Mouse (Mus musculus) Patski (cell line): ENCODE measurements at regions not wholly inside any gene's neighbourhood (a gene's known extent, or its start where the extent isn't known, plus 50 kb on each side); places are given as distances from the start of the nearest gene placed in this dataset.

ENCODE experiments used
- ATAC-seq: fragments of 100-300 bp; one replicate; pipeline ENCODE4 v1.8.0; 2021
- CTCF ChIA-PET: fragments of 350-600 bp; sonication (Branson Sonifier 250); formaldehyde crosslinking; loops from one replicate; lab custom pipeline; 2022; ENCODE audit warnings: inconsistent platforms; lab: Charles Lee
- POLR2A ChIA-PET: fragments of 350-600 bp; sonication (Branson Sonifier 250); formaldehyde crosslinking; loops from one replicate; lab custom pipeline; 2022; ENCODE audit warnings: antibody characterized with exemption, inconsistent platforms; lab: Charles Lee
- DNase-seq: peaks from one replicate; pipeline ENCODE4 v3.0.0-alpha.2; 2011; ENCODE audit warnings: low read depth, low spot score
- H3K27me3 ChIP-seq: fragments of 371-371 bp; one replicate; pipeline ENCODE4 v1.5.1; 2021
- CTCF ChIP-seq: fragments of 100-300 bp; IDR thresholded peaks from one replicate; pipeline ENCODE4 v1.5.1; 2021
- in situ Hi-C: fragments of 300-500 bp; cut with MboI; formaldehyde crosslinking; loops from 3 replicates; pipeline ENCODE4 v1.11.1; 2018; ENCODE audit warnings: low pct_unique_long_range_greater_than_20kb, mixed read lengths

- DNase-seq (no peak), ATAC-seq (no peak)
Measured at GRCm38 (mm10) chr4:127562602-127563001, 204.6 kb upstream of the Gjb5 start.

GRCm38 (mm10) chr4:127558572-127558971, 200.6 kb upstream of the Gjb5 start:
- ChIA-PET POLR2A (no interaction called here), CTCF (no interaction called here)
- TF ChIP-seq CTCF, result no peak
- DNase-seq (no peak), ATAC-seq (no peak)
- in situ Hi-C loops, result no loop called here
- H3K27me3 ChIP-seq, result no peaks in the 10 kb centered on the region

More at GRCm38 (mm10) chr4:127562602-127563001, 204.6 kb upstream of the Gjb5 start:
- TF ChIP-seq CTCF, result no peak
- POLR2A ChIA-PET, result no interaction called here
- CTCF ChIA-PET, result no interaction called here
- no peaks in the 10 kb centered on the region for H3K27me3 ChIP-seq
- in situ Hi-C loops, result no loop called here

GRCm38 (mm10) chr4:127552456-127553225, 194.7 kb upstream of the Gjb5 start:
- ATAC-seq, result no peak
- in situ Hi-C loops, result no loop called here
- no peaks in the 10 kb centered on the region for H3K27me3 ChIP-seq
- no peak for DNase-seq
- ChIA-PET POLR2A (no interaction called here), CTCF (no interaction called here)
- TF ChIP-seq CTCF, result no peak

GRCm38 (mm10) chr4:127549581-127549980, 191.6 kb upstream of the Gjb5 start:
- CTCF ChIA-PET, result no interaction called here
- in situ Hi-C loops, result loop anchor here (25.0 kb wide), 1 partner anchor 988 kb away; no protein-coding TSS in a partner anchor
- H3K27me3 ChIP-seq, result no peaks in the 10 kb centered on the region
- POLR2A ChIA-PET, result no interaction called here
- no peak for ATAC-seq
- no peak for DNase-seq
- no peak for TF ChIP-seq CTCF

GRCm38 (mm10) chr4:127549018-127549417, 191.0 kb upstream of the Gjb5 start:
- DNase-seq (no peak), ATAC-seq (no peak)
- CTCF ChIA-PET, result no interaction called here
- POLR2A ChIA-PET, result no interaction called here
- no peaks in the 10 kb centered on the region for H3K27me3 ChIP-seq
- in situ Hi-C loops, result loop anchor here (25.0 kb wide), 1 partner anchor 988 kb away; no protein-coding TSS in a partner anchor
- TF ChIP-seq CTCF, result no peak

GRCm38 (mm10) chr4:127545106-127545505, 187.1 kb upstream of the Gjb5 start:
- in situ Hi-C loops, result loop anchor here (25.0 kb wide), 1 partner anchor 992 kb away; no protein-coding TSS in a partner anchor
- POLR2A ChIA-PET, result no interaction called here
- ATAC-seq (no peak), DNase-seq (no peak)
- CTCF ChIA-PET, result no interaction called here
- no peaks in the 10 kb centered on the region for H3K27me3 ChIP-seq
- TF ChIP-seq CTCF, result no peak

GRCm38 (mm10) chr4:127543276-127543675, 185.3 kb upstream of the Gjb5 start:
- CTCF ChIA-PET, result no interaction called here
- no peak for TF ChIP-seq CTCF
- H3K27me3 ChIP-seq, result no peaks in the 10 kb centered on the region
- POLR2A ChIA-PET, result no interaction called here
- DNase-seq (no peak), ATAC-seq (no peak)
- in situ Hi-C loops, result loop anchor here (25.0 kb wide), 1 partner anchor 994 kb away; no protein-coding TSS in a partner anchor

GRCm38 (mm10) chr4:127542771-127543170, 184.8 kb upstream of the Gjb5 start:
- TF ChIP-seq CTCF, result no peak
- no peak for DNase-seq
- POLR2A ChIA-PET, result no interaction called here
- in situ Hi-C loops, result loop anchor here (25.0 kb wide), 1 partner anchor 995 kb away; no protein-coding TSS in a partner anchor
- no peak for ATAC-seq
- CTCF ChIA-PET, result no interaction called here
- H3K27me3 ChIP-seq, result no peaks in the 10 kb centered on the region

- ChIA-PET CTCF (no interaction called here), POLR2A (no interaction called here)
- in situ Hi-C loops, result loop anchor here (25.0 kb wide), 1 partner anchor 1000 kb away; no protein-coding TSS in a partner anchor
- DNase-seq, result no peak
- peaks cover 6% of the 10 kb centered on the region for H3K27me3 ChIP-seq
- TF ChIP-seq CTCF, result peak; percentile 25
- ATAC-seq, result no peak
Measured at GRCm38 (mm10) chr4:127536952-127537351, 179.0 kb upstream of the Gjb5 start.

- CTCF ChIA-PET, result no interaction called here
- in situ Hi-C loops, result loop anchor here (25.0 kb wide), 1 partner anchor 1002 kb away; no protein-coding TSS in a partner anchor
- peak; percentile 33 for TF ChIP-seq CTCF
- H3K27me3 ChIP-seq, result peaks cover 6% of the 10 kb centered on the region
- POLR2A ChIA-PET, result no interaction called here
- DNase-seq, result no peak
- ATAC-seq, result no peak
Measured at GRCm38 (mm10) chr4:127535630-127536029, 177.6 kb upstream of the Gjb5 start.

GRCm38 (mm10) chr4:127534411-127534810, 176.4 kb upstream of the Gjb5 start:
- TF ChIP-seq CTCF, result no peak
- ChIA-PET CTCF (no interaction called here), POLR2A (no interaction called here)
- peaks cover 6% of the 10 kb centered on the region for H3K27me3 ChIP-seq
- DNase-seq (no peak), ATAC-seq (no peak)
- in situ Hi-C loops, result loop anchor here (25.0 kb wide), 1 partner anchor 1003 kb away; no protein-coding TSS in a partner anchor
